Comparison of ENCODE assay signal across 21 mouse cellular contexts in genomic region chr8:115906650-115907049, GRCm38 (mm10).
"Had no signal": no experiment of that assay in that cellular context is flagged by ENCODE, and none has a peak within 500 bp of the region (broad histone marks: within the 10 kb centered on the region; RNA-seq: fewer than 3 reads in every experiment).

No protein-coding gene starts in this region.

- H3K9ac ChIP-seq: lung, embryonic 15.5 days; midbrain, embryonic 13.5 days; midbrain, embryonic 15.5 days; neural tube, embryonic 13.5 days; neural tube, embryonic 15.5 days had no signal

- H3K27ac ChIP-seq: lung, embryonic 15.5 days; macrophage; midbrain, embryonic 13.5 days; midbrain, embryonic 15.5 days; neural tube, embryonic 13.5 days; neural tube, embryonic 15.5 days had no signal

- H3K4me2 ChIP-seq: lung, embryonic 15.5 days; midbrain, embryonic 11.5 days; midbrain, embryonic 13.5 days; midbrain, embryonic 15.5 days; neural tube, embryonic 13.5 days; neural tube, embryonic 15.5 days had no signal

- H3K36me3 ChIP-seq: lung, embryonic 15.5 days; midbrain, embryonic 13.5 days; midbrain, embryonic 15.5 days; neural tube, embryonic 13.5 days; neural tube, embryonic 15.5 days had no signal

- ATAC-seq: lung, postnatal 0 days; midbrain, embryonic 13.5 days; midbrain, embryonic 15.5 days had no signal

- DNase-seq: lung, adult 18-20 months; lung, postnatal 14 days; lung, postnatal 36 days; retina, postnatal 1 day; right cerebral cortex, adult 18-20 months; right cerebral cortex, postnatal 25 days; right cerebral cortex, postnatal 4 days; spleen, adult 18-20 months; thymus, adult 18-20 months; thymus, postnatal 14 days; thymus, postnatal 36 days had no signal

- H3K4me1 ChIP-seq: megakaryocyte, embryonic 14.5 days; midbrain, embryonic 13.5 days; midbrain, embryonic 15.5 days; neural tube, embryonic 13.5 days; neural tube, embryonic 15.5 days had no signal

- H3K9me3 ChIP-seq: lung, embryonic 15.5 days; midbrain, embryonic 13.5 days; midbrain, embryonic 15.5 days; neural tube, embryonic 13.5 days; neural tube, embryonic 15.5 days had no signal

- H3K4me3 ChIP-seq: lung, embryonic 15.5 days; megakaryocyte, embryonic 14.5 days; midbrain, embryonic 13.5 days; midbrain, embryonic 15.5 days; myocyte; neural tube, embryonic 13.5 days; neural tube, embryonic 15.5 days had no signal

- H3K27me3 ChIP-seq: lung, embryonic 15.5 days; megakaryocyte, embryonic 14.5 days; midbrain, embryonic 13.5 days; midbrain, embryonic 15.5 days; neural tube, embryonic 13.5 days; neural tube, embryonic 15.5 days had no signal
